Mouse (Mus musculus) neural tube, embryonic 11.5 days (tissue): ENCODE data around the gene Rcbtb2. TPM values are rescaled to one million over a fixed set of nuclear protein-coding genes. Genes with fewer than 3 reads are reported as not detected.

Experiments used
- ATAC-seq: fragments of 200-750 bp; cut with Nextera tagmentation; 2 replicates; pipeline ENCODE4 v1.8.0; 2017; ENCODE audit warnings: moderate number of reproducible peaks, mild to moderate bottlenecking, moderate TSS enrichment, moderate library complexity; ENCODE audit not compliant: insufficient read depth, low FRiP score, low TSS enrichment
- DNase-seq: peaks from one replicate; pipeline ENCODE4 v3.0.0-alpha.2; 2015; ENCODE audit warnings: low spot score
- H3K27ac ChIP-seq: fragments of 300-500 bp; sonication (generic); 2 replicates; pipeline ENCODE4 v1.5.1; 2014; ENCODE audit warnings: low read depth, mild to moderate bottlenecking, low read length
- H3K27me3 ChIP-seq: fragments of 300-500 bp; sonication (generic); 2 replicates; pipeline ENCODE4 v1.6.1; 2014; ENCODE audit warnings: mild to moderate bottlenecking, low read length, mixed read lengths; ENCODE audit not compliant: control insufficient read depth, insufficient read depth
- H3K36me3 ChIP-seq: fragments of 300-500 bp; sonication (generic); 2 replicates; pipeline ENCODE4 v1.6.1; 2014; ENCODE audit warnings: mild to moderate bottlenecking, low read length, moderate library complexity, mixed read lengths; ENCODE audit not compliant: control insufficient read depth, insufficient read depth
- H3K4me1 ChIP-seq: fragments of 300-500 bp; sonication (generic); 2 replicates; pipeline ENCODE4 v1.6.1; 2014; ENCODE audit warnings: low read length, mixed read lengths; ENCODE audit not compliant: control insufficient read depth, insufficient read depth
- H3K4me2 ChIP-seq: fragments of 300-500 bp; sonication (generic); 2 replicates; pipeline ENCODE4 v1.6.1; 2014; ENCODE audit warnings: low read depth, mild to moderate bottlenecking, moderate library complexity
- H3K4me3 ChIP-seq: fragments of 300-500 bp; sonication (generic); 2 replicates; pipeline ENCODE4 v1.5.1; 2014; ENCODE audit warnings: low read depth, low read length
- H3K9ac ChIP-seq: fragments of 300-500 bp; sonication (generic); 2 replicates; pipeline ENCODE4 v1.6.1; 2014; ENCODE audit warnings: mild to moderate bottlenecking, low read length
- H3K9me3 ChIP-seq: fragments of 300-500 bp; sonication (generic); 2 replicates; pipeline ENCODE4 v1.6.1; 2016; ENCODE audit warnings: low read length; ENCODE audit not compliant: control insufficient read depth
- WGBS: fragments of 180-500 bp; shearing (Covaris S2); extraction: QIAGEN DNeasy Blood & Tissue Kit; methylation state at CpG from one replicate; pipeline ENCODE4 v1.1.7; 2014; 5-methylcytosine and 5-hydroxymethylcytosine counted together
- polyA plus RNA-seq: library from polyadenylated mRNA; unstranded; fragments of >200 nt; fragmentation: Nextera tagmentation; extraction: Ambion mirVana; gene quantifications from 2 replicates; pipeline ENCODE4 v1.2.1, GENCODE M21; 2014

Rcbtb2 gene
- polyA plus RNA-seq, 1 experiment from 2014 or later: 167 TPM

DNA sequence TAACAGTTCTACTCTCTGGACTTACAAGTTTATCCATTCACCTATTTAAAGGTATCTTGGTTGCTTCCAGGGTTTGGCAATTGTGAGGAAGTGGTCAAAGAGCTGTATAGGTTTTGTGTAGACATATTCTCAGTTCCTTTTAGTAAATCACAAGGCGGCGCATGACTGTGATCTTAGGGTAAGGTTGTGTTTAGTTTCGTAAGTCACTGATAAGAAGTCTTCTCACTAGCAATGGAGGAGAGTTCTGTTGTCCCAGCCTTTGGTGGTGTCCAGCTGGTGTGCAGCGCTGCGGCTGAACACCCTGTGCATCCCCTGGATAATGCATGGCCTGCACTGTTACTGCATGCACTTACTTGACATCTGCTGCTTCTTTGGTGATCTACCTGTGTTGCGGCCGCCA lies 64.0 kb downstream of the Rcbtb2 start:
- 89% methylated on average over 7 of the region's 7 CpGs for WGBS
- Histone ChIP-seq H3K4me2 (no peak overlapping the region), H3K9me3 (no peaks in the 10 kb centered on the region), H3K27ac (no peak overlapping the region), H3K27me3 (no peaks in the 10 kb centered on the region), H3K4me1 (no peaks in the 10 kb centered on the region), H3K9ac (no peak overlapping the region), H3K4me3 (no peak overlapping the region), H3K36me3 (no peaks in the 10 kb centered on the region)
- no peak for DNase-seq
- no peak for ATAC-seq

DNA sequence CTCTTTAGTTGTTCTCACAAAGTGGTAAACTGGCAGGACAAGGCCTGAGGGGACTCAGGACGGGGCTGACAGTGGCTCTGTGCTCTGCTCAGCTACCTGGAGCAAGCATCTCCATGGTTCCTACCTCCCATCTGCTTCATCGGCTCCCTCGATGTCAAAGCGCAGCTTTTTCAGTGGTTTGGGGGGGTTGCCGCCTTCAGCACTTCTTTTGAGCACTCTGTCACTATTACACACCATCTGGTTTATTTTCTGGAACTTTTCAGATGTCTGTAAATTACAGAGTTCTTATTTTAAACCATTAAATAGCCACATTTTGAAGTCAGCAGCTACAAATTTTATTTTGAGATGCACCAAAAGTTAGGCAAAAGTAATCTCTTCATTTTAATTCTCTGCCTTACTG lies 76.2 kb downstream of the Rcbtb2 start:
- Histone ChIP-seq H3K4me2 (no peak overlapping the region), H3K9ac (no peak overlapping the region), H3K36me3 (0 out of 2 replicates have a peak, but pooled peaks cover 2% of the 10 kb centered on the region), H3K27ac (no peak overlapping the region), H3K4me1 (no peaks in the 10 kb centered on the region), H3K27me3 (no peaks in the 10 kb centered on the region), H3K9me3 (no peaks in the 10 kb centered on the region), H3K4me3 (no peak overlapping the region)
- no peak for ATAC-seq
- no peak for DNase-seq
- 44% methylated on average over 5 of the region's 5 CpGs for WGBS

DNA sequence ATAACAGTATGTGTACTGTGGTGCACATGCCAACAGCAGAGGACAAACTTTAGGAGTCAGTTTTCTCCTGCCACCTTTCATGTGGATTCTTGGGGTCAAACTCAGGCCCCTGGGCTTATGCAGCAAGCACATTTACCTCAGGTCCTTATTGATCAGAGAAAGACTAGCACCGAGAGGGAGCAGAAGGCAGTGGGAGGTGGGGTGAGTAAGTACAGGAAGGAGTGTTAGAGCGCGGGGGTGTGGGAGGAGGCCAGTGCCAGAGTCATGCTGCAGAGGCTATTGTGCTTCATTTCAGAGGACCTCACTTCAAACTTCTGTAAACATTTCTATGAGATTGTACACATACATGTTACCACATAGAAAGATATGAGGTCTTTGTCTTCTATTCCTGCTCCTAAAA lies 78.6 kb downstream of the Rcbtb2 start:
- H3K4me1 ChIP-seq: no peaks in the 10 kb centered on the region
- no peaks in the 10 kb centered on the region for H3K36me3 ChIP-seq
- no peak for DNase-seq
- H3K4me2 ChIP-seq: no peak overlapping the region
- H3K27me3 ChIP-seq: no peaks in the 10 kb centered on the region
- WGBS: 73% methylated on average over 3 of the region's 3 CpGs
- H3K27ac ChIP-seq: no peak overlapping the region
- H3K4me3 ChIP-seq: no peak overlapping the region
- no peaks in the 10 kb centered on the region for H3K9me3 ChIP-seq
- no peak overlapping the region for H3K9ac ChIP-seq
- no peak for ATAC-seq

DNA sequence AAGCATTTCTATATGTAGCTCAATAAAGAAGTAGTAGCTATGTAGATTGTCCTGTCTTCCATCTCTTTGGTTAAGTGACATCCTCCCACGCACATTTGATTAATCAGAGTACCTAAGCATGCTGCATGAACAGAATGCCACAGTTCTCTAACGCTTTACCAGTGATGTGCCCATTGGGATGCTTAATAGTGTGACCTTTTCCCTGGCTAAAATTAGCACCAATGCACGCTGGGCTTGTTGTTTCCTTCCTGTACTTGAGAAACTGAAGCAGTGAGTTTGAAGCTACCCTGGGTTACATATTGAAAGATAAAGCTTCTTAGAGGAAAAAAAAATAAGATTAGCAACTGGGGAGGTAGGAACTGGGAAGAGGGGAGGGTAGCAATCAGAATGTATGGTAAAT lies 81.2 kb downstream of the Rcbtb2 start:
- H3K4me1 ChIP-seq: no peaks in the 10 kb centered on the region
- H3K4me3 ChIP-seq: no peak overlapping the region
- no peaks in the 10 kb centered on the region for H3K9me3 ChIP-seq
- no peak overlapping the region for H3K4me2 ChIP-seq
- no peaks in the 10 kb centered on the region for H3K36me3 ChIP-seq
- 81% methylated on average over 3 of the region's 3 CpGs for WGBS
- DNase-seq (no peak), ATAC-seq (no peak)
- H3K27me3 ChIP-seq: no peaks in the 10 kb centered on the region
- no peak overlapping the region for H3K27ac ChIP-seq
- H3K9ac ChIP-seq: no peak overlapping the region

DNA sequence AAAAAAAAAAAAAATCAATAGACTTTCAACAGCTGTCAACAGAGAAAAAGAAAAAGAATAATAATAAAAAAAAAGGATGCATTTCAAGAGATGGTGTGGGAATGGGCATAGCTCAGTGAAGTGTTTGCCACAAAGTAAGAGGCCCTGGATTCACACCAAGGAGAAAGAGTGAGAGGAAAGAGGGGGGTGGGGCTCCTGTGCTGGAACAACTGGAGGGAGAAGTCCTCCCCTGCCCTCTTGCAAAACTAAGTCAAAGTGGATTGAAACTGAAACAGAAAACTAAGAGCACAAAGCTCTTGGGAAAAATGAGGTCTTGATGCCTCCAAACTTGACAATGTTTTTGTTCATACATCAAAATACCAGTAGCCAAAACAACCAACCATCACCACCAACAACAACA lies 86.4 kb downstream of the Rcbtb2 start:
- H3K27ac ChIP-seq: no peak overlapping the region

DNA sequence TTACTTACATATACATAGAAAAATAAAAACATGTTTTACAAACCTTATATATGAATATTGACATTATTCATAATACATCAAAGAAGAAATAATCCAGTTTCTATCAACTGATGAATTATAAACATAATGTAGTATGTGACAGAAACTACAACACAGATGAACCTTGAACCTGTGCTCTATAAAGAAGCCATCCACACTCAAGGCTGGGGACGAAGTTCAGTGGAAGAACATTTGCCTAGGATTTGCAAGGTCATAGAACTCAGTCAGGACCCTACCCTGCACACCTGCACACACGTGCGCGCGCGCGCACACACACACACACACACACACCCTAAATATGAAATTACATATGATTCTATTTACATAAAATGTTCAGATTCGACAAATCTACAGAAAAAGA lies 87.4 kb downstream of the Rcbtb2 start:
- no peak overlapping the region for H3K9ac ChIP-seq
- H3K4me2 ChIP-seq: no peak overlapping the region
- no peak overlapping the region for H3K4me3 ChIP-seq
- no peaks in the 10 kb centered on the region; the same call in 1 of the 2 replicates for H3K36me3 ChIP-seq
- no peaks in the 10 kb centered on the region for H3K9me3 ChIP-seq
- no peak for DNase-seq
- 94% methylated on average over 8 of the region's 8 CpGs for WGBS
- no peaks in the 10 kb centered on the region for H3K27me3 ChIP-seq
- no peaks in the 10 kb centered on the region for H3K4me1 ChIP-seq
- no peak for ATAC-seq
- H3K27ac ChIP-seq: no peak overlapping the region

More for the DNA sequence above, 86.4 kb downstream of the Rcbtb2 start:
- no peaks in the 10 kb centered on the region; the same call in 1 of the 2 replicates for H3K36me3 ChIP-seq
- H3K9ac ChIP-seq: no peak overlapping the region
- DNase-seq (no peak), ATAC-seq (no peak)
- H3K4me2 ChIP-seq: no peak overlapping the region
- H3K9me3 ChIP-seq: no peaks in the 10 kb centered on the region
- H3K4me3 ChIP-seq: no peak overlapping the region
- no peaks in the 10 kb centered on the region for H3K27me3 ChIP-seq
- H3K4me1 ChIP-seq: no peaks in the 10 kb centered on the region

DNA sequence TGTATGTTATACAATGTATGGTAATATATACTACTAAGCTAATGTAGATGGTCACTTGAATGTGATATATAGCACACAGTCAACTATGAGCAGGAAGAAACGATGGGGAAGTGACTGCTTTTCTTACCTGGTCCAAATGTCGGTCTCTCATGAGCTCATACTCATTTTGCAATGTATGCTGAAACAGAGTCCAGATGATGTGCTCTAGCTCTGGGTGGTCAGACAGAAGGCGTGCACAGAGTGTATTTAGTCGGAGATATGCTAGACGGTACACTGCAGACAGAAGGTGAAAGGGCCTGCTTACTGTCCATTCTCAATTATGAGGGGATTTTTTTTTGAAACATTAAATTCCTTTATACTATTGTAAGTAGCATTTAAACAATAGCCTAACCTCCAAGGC lies 88.6 kb downstream of the Rcbtb2 start:
- Histone ChIP-seq H3K4me3 (no peak overlapping the region), H3K9ac (no peak overlapping the region), H3K27me3 (no peaks in the 10 kb centered on the region), H3K9me3 (no peaks in the 10 kb centered on the region), H3K27ac (no peak overlapping the region), H3K4me1 (no peaks in the 10 kb centered on the region), H3K4me2 (no peak overlapping the region), H3K36me3 (no peaks in the 10 kb centered on the region; the same call in none of the 2 replicates)
- 94% methylated on average over 5 of the region's 5 CpGs for WGBS
- no peak for DNase-seq
- ATAC-seq: no peak

DNA sequence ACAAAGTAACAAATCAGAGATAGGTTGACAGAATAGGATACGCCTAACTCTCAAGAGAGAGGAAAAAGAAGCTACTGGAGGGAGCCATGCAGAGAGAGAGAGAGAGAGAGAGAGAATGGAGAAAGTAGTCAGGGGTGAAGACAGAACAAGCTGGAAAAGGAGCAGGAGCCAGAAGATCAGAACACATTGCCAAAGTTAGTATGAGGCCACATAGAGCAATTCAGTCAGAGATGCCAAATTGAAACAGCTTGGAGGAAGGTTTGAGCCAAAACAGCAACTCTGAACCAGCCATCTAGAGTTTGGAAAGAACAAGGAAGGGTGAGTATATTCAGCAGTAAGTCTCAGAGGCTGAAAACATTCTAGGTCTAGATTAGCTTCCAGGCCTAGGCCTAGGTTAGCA lies 94.2 kb downstream of the Rcbtb2 start:
- no peaks in the 10 kb centered on the region; the same call in 1 of the 2 replicates for H3K36me3 ChIP-seq
- no peaks in the 10 kb centered on the region for H3K4me1 ChIP-seq
- DNase-seq: no peak
- WGBS: 89% methylated on average over 1 of the region's 1 CpGs
- H3K9me3 ChIP-seq: no peaks in the 10 kb centered on the region
- no peak overlapping the region for H3K9ac ChIP-seq
- no peak overlapping the region for H3K27ac ChIP-seq
- H3K4me2 ChIP-seq: no peak overlapping the region
- no peaks in the 10 kb centered on the region for H3K27me3 ChIP-seq
- ATAC-seq: no peak
- no peak overlapping the region for H3K4me3 ChIP-seq

DNA sequence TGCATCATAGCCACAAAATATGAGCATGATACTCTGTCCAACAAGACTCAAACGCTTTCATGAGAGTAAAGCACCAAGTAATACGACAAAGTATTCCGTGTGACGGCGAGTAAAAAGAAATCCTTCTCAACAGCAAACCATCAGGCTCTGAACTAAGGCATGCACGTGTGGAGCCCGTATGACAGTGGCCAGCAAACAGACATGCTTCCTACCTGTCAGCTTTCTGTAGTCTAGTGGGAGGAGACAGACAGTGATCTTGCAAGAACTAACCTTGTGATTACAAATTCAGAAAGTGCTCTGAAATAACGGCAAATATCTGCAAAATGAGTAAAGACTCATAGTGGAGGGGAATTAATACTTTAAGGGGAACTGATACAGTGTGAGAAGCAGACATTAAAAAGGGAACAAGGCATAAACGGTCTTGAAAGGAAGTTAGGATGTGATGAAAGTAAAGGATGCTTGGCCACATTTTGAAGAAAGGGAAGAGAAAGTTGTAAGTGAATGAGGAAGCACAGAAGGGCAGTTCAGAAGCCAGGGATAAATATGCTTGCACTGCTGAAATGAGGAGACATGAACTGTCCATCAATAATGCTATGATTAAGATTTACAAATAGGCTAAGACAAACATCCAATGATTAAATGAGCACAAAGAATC lies 99.6 kb downstream of the Rcbtb2 start:
- H3K4me1 ChIP-seq: no peaks in the 10 kb centered on the region
- ATAC-seq: no peak

More for the DNA sequence above, 99.6 kb downstream of the Rcbtb2 start:
- H3K4me2 ChIP-seq: no peak overlapping the region
- no peaks in the 10 kb centered on the region for H3K36me3 ChIP-seq
- 92% methylated on average over 9 of the region's 9 CpGs for WGBS
- no peak for DNase-seq
- no peak overlapping the region for H3K9ac ChIP-seq
- no peaks in the 10 kb centered on the region for H3K27me3 ChIP-seq
- no peak overlapping the region for H3K4me3 ChIP-seq
- no peak overlapping the region for H3K27ac ChIP-seq
- no peaks in the 10 kb centered on the region for H3K9me3 ChIP-seq
